Mouse (Mus musculus) G1E (cell line): Measurements from ENCODE around the gene Gtf2h4.

Experiments used
- CTCF ChIP-seq: IDR thresholded peaks from 2 replicates; pipeline ENCODE4 v1.5.1; 2012; ENCODE audit warnings: low read depth, low read length, inconsistent platforms, mixed read lengths
- GATA1 ChIP-seq: IDR thresholded peaks from 2 replicates; pipeline ENCODE4 v1.6.1; 2012; ENCODE audit warnings: borderline replicate concordance, low read length, inconsistent platforms, mixed read lengths
- GATA2 ChIP-seq: IDR thresholded peaks from 2 replicates; pipeline ENCODE4 v1.6.1; 2012; ENCODE audit warnings: low read depth, low read length, inconsistent platforms, borderline replicate concordance

GRCm38 (mm10) chr17:35685061-35685460, 11.5 kb upstream of the Gtf2h4 start:
- TF ChIP-seq GATA2: no peak
- TF ChIP-seq CTCF: no peak
- TF ChIP-seq GATA1: no peak
